Mouse (Mus musculus) lung, embryonic 16.5 days (tissue): ENCODE data around the gene Fam107a. TPM values are rescaled to one million over a fixed set of nuclear protein-coding genes. Genes with fewer than 3 reads are reported as not detected.

Experiments
- ATAC-seq: fragments of 200-750 bp; cut with Nextera tagmentation; 2 replicates; pipeline ENCODE4 v1.8.0; 2017; ENCODE audit warnings: low read depth, mild to moderate bottlenecking, moderate library complexity
- H3K27ac ChIP-seq: fragments of 300-500 bp; sonication (generic); 2 replicates; pipeline ENCODE4 v1.5.1; 2014; ENCODE audit warnings: mild to moderate bottlenecking, control low read depth, low read length
- H3K27me3 ChIP-seq: fragments of 300-500 bp; sonication (generic); 2 replicates; pipeline ENCODE4 v1.6.1; 2014; ENCODE audit warnings: low read depth, low read length, mixed read lengths; ENCODE audit not compliant: control insufficient read depth, insufficient read depth
- H3K36me3 ChIP-seq: fragments of 300-500 bp; sonication (generic); 2 replicates; pipeline ENCODE4 v1.6.1; 2014; ENCODE audit warnings: low read length; ENCODE audit not compliant: control insufficient read depth, insufficient read depth
- H3K4me1 ChIP-seq: fragments of 300-500 bp; sonication (generic); replicated peaks from 2 replicates; pipeline ENCODE4 v1.6.1; 2014; ENCODE audit warnings: low read length, mixed read lengths; ENCODE audit not compliant: control insufficient read depth, insufficient read depth
- H3K4me2 ChIP-seq: fragments of 300-500 bp; sonication (generic); 2 replicates; pipeline ENCODE4 v1.6.1; 2014; ENCODE audit warnings: low read depth, low read length, control low read depth
- H3K4me3 ChIP-seq: fragments of 300-500 bp; sonication (generic); 2 replicates; pipeline ENCODE4 v1.5.1; 2014; ENCODE audit warnings: mild to moderate bottlenecking, low read length, control low read depth
- H3K9ac ChIP-seq: fragments of 300-500 bp; sonication (generic); 2 replicates; pipeline ENCODE4 v1.6.1; 2014; ENCODE audit warnings: low read length, control low read depth
- H3K9me3 ChIP-seq: fragments of 300-500 bp; sonication (generic); 2 replicates; pipeline ENCODE4 v1.6.1; 2016; ENCODE audit warnings: low read length; ENCODE audit not compliant: control insufficient read depth
- WGBS: fragments of 180-500 bp; shearing (Covaris S2); extraction: QIAGEN DNeasy Blood & Tissue Kit; methylation state at CpG from one replicate; pipeline ENCODE4 v1.1.7; 2014; 5-methylcytosine and 5-hydroxymethylcytosine counted together
- polyA plus RNA-seq: library from polyadenylated mRNA; unstranded; fragments of >200 nt; fragmentation: Nextera tagmentation; extraction: Ambion mirVana; gene quantifications from 2 replicates; pipeline ENCODE4 v1.2.1, GENCODE M21; 2015

The Fam107a gene
- polyA plus RNA-seq, 1 experiment from 2014 or later = 0.58 TPM

DNA sequence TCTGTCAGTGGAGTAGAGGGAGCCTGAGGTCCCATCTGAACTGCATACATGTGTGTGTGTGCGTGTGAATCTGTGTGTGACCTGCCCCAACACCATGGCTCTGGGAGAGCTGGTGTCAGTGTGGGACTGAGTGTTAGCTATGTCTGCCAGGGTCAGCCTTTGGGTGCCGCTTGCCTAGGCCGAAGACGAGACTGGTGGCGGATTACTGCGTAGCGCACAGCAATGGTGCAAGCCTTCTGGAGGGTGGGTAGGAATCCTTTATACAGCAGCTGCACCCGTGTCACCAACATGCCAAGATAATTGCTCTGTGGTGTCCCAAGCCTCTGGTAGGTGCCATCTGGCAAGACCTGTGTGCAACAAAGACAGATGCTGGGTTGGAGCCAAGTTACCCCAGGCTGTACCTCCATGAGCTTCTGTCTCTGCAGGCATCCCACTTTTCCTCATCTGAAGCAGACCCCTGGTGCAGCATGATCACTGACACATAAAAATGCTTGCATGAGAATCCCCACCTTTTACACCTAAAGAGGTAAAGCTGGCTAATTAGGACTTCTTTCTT lies 66.4 kb downstream of the Fam107a start:
- Histone ChIP-seq H3K27ac (no peak overlapping the region), H3K36me3 (no peaks in the 10 kb centered on the region), H3K4me1 (no peaks in the 10 kb centered on the region), H3K27me3 (no peaks in the 10 kb centered on the region), H3K9me3 (no peaks in the 10 kb centered on the region), H3K4me2 (no peak overlapping the region), H3K4me3 (no peak overlapping the region), H3K9ac (no peak overlapping the region)
- ATAC-seq = no peak
- WGBS = 90% methylated on average over 8 of the region's 8 CpGs

DNA sequence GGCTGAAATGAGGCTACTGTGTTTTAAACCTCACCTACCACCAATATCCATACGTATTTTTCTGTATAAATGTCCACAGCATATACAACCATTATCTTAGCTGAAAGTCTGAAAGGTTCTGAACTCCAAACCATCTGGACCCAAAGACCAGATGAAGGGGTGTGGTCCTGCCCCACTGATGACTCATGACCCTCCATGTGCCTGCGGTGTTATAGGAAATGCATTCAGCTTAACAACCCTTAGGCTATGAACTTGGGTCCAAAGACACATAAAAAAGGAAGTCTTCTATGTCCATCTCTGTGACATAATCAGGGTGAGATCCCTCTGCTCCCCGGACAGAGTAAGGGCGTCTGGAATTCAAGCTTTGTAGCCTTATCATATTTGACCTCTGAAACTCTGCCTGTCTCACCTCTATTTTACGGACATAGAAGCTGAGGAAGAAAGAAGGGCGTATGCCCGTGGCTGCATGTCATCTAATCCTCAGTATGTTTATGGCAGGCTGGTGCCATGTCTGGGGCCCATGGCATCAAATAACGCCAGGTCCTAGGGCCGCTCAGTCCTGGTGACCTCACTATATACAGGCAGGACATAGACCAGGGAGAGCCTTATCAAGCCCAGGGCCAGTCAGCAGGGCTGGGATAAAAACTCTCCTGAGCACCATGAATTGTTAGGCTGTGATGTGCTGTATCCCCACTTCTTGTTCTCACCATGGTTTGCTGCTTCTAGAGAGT lies 67.5 kb downstream of the Fam107a start:
- Histone ChIP-seq H3K27me3 (no peaks in the 10 kb centered on the region), H3K9ac (no peak overlapping the region), H3K4me3 (no peak overlapping the region), H3K36me3 (no peaks in the 10 kb centered on the region), H3K9me3 (no peaks in the 10 kb centered on the region), H3K4me2 (no peak overlapping the region), H3K27ac (no peak overlapping the region), H3K4me1 (no peaks in the 10 kb centered on the region)
- ATAC-seq = no peak
- 66% methylated on average over 9 of the region's 9 CpGs for WGBS

DNA sequence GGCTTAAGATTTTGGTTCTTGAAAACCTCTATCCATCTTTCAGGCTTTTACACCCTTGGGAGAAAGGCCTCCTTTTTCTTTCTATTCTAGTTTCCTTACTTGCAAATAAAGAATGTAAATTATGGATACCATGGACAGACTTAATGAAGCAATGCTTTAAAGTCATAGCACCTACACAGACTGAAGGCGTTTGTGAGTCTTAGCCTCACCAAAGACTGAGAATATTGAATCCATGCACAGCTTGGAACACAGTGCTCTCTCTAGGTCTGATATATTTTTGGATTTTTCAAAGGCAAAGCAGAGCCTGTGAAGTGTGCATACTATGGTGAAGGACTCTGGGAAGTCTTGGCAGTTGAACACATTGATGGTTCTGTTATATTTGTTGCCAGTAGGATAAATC lies 68.6 kb downstream of the Fam107a start:
- H3K4me3 ChIP-seq = no peak overlapping the region
- no peaks in the 10 kb centered on the region for H3K4me1 ChIP-seq
- no peak for ATAC-seq
- WGBS = 83% methylated on average over 1 of the region's 1 CpGs
- H3K4me2 ChIP-seq = no peak overlapping the region
- no peak overlapping the region for H3K27ac ChIP-seq
- H3K9ac ChIP-seq = no peak overlapping the region
- H3K9me3 ChIP-seq = no peaks in the 10 kb centered on the region
- no peaks in the 10 kb centered on the region for H3K27me3 ChIP-seq
- H3K36me3 ChIP-seq = no peaks in the 10 kb centered on the region

DNA sequence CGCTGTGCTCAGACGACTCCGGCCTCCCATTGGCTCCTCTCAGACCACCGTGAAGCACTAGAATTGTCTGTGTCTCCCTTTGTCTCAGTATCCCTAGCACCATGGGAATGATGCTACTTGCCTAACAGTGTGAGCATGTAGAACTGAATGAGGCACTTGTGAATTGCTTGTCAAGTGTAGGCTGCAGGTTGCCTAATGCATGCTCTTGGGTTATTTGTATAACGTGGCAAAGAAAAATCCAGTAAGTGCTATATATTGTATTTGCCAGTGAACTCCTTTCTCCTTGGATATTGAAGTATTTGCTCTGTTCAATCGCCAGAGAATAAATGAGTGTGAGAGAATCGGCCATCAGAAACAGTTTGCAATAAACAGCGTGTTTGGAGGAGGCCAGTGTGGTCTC lies 70.9 kb downstream of the Fam107a start:
- 60% methylated on average over 8 of the region's 8 CpGs for WGBS

More for the DNA sequence above, 70.9 kb downstream of the Fam107a start:
- Histone ChIP-seq H3K9ac (no peak overlapping the region), H3K27me3 (no peaks in the 10 kb centered on the region), H3K4me1 (no peaks in the 10 kb centered on the region), H3K4me3 (no peak overlapping the region), H3K4me2 (no peak overlapping the region), H3K27ac (no peak overlapping the region), H3K36me3 (no peaks in the 10 kb centered on the region), H3K9me3 (no peaks in the 10 kb centered on the region)
- peak; percentile 29; the same call in 1 of the 2 replicates for ATAC-seq

Other genes with a start within 250 kb of the Fam107a start
- gene Rpp14, start 237.7 kb downstream of the Fam107a start, polyA plus RNA-seq = 44.5 and 47.6 TPM in 2 replicates
- gene Pxk, start 219.8 kb downstream of the Fam107a start, polyA plus RNA-seq = 41.5 and 42.7 TPM in 2 replicates
- gene Pdhb, start 145.0 kb downstream of the Fam107a start, polyA plus RNA-seq = 178 and 188 TPM in 2 replicates
- 3.0 and 3.2 TPM in 2 replicates for gene Kctd6, start 103.9 kb downstream of the Fam107a start, polyA plus RNA-seq
- 1.3 and 4.4 TPM in 2 replicates for gene Acox2, start 58.7 kb downstream of the Fam107a start, polyA plus RNA-seq
- 2.8 and 4.3 TPM in 2 replicates for gene Oit1, start 60.7 kb upstream of the Fam107a start, polyA plus RNA-seq